Mouse (Mus musculus) frontal cortex, postnatal 14 days (tissue): ENCODE measurements at regions not wholly inside any gene's neighbourhood (a gene's known extent, or its start where the extent isn't known, plus 50 kb on each side); places are given as distances from the start of the nearest gene placed in this dataset.
A peak's percentile ranks its signal among the peaks of the same experiment; 100 is the strongest.

Experiments used
- DNase-seq, 2 experiments: peaks; one replicate each; pipeline ENCODE4 v3.0.0; 2022; ENCODE audit warnings: low spot score in 2 of 2

DNA sequence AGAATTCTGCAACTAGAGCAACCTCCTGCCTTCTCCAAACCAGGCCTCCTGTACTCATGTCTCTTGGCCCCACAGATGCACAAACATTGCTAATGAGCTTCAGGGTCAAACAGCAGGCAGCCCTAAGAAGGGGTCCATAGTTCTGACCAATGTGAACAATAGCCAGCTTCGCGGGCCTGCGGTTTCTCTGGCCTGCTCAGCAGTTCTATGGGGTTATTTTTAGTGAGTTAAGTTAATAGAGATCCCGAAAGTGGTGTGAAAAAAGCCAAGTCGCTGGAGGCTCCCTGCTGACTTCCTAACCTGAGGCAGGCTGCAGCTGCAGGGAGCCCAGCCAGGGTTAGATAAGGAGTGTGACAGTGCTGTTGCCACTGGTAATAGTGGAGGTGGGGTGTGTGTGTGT lies 106.6 kb downstream of the Pdcd6ip start:
- no peak for DNase-seq

- DNase-seq, result no peak
Measured at GRCm38 (mm10) chr9:113587260-113587659, 120.8 kb downstream of the Pdcd6ip start.

DNA sequence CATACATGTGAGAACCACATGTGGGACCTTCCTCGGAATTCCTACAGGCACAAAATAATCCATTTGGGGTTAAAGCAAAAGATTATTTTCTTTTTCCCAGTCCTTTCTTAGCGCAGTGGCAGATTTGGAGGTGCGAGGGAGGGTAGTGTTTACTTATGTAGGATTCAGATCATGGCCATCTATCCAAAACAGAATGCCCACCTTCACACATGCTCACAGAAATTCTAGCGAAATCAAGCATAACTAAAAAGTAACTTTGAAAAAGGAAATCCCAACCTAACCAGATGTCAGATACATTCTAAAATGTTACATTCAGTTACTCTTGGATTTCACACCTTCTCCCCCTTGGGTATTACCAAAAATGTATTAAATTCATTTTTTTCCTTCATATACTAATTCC lies 121.6 kb downstream of the Pdcd6ip start:
- no peak for DNase-seq

DNA sequence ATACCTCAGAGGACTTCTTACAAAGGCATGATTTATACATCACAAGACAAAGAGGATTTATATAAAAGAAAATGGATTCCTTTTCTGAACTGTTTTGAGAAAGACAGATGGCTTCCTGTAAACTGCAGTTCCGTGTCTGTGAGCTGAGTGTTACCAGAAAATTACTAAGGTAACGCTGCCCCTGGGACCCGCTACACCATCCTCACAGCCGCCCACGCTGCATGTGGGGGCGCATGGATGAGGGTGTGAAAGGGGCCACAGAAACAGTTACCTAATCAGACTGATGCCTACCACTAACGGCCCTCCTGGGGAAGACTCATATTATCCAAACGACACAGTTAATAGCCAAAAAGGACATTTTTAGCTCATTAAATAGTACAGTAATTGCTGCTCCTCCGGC lies 129.8 kb downstream of the Pdcd6ip start:
- DNase-seq, result no peak

GRCm38 (mm10) chr9:113568849-113569248 lies 139.2 kb downstream of the Pdcd6ip start:
- no peak for DNase-seq

- no peak for DNase-seq
Measured at GRCm38 (mm10) chr9:113567705-113568104, 140.4 kb downstream of the Pdcd6ip start.

- DNase-seq, result no peak
Measured at GRCm38 (mm10) chr9:113566620-113567019, 141.4 kb downstream of the Pdcd6ip start.

DNA sequence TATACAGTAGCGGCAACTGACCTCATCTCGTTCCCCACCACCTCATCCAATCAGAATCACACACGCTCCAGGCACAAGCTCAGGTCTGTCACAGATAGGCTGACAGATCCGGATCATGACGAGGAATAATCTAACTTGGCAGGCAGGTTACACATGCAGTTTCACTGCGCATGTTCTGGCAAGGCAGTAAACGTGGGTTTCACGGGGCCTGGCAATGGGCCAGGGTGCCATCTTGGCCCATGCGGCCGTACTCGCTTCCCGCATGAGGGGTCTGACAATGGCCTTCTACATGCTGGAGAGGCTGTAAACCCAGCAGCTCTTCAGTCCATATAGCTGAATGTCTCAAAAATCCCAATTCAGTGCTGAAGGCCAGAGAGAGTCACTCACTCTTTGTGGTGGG lies 154.1 kb downstream of the Pdcd6ip start:
- DNase-seq, result no peak

DNA sequence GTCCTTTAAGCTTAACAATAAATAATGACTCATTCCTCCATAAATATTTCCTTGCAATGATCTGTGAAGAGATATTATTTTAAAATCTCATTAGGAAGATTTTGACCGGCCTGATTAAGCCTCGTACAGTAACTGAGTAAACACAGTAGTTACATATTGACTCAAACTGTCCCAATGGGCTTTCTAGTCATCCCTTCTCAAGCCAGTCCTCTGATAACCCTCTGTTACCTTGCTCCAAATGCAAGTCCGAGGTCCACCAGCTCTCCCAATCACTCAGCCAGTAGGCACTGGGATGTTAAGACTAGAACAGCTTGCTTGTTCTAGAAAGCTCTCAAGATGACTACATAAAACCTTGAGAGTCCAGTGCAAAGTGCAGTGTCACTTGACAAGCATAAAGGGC lies 160.6 kb downstream of the Pdcd6ip start:
- DNase-seq, result no peak

DNA sequence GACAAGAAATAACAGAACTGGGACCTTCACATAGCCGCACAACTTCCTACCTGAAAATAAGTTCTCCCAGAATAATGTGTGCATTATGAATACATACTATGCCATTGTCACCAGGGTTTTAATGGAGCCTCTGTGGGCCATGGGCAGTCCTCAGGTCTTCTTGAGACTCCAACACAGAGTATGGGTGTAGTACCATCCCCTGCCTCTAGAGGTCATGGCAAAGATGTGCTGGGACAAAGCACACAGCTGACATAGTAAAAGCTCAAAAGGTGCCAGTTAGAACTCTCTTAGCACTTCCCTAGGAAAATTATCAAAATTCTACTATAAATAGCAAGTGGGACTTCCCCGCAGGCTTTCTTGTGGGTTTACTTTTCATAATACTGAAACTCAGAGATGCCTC lies 179.5 kb downstream of the Pdcd6ip start:
- peak in 1 of 2 experiments; percentile 37 for DNase-seq

DNA sequence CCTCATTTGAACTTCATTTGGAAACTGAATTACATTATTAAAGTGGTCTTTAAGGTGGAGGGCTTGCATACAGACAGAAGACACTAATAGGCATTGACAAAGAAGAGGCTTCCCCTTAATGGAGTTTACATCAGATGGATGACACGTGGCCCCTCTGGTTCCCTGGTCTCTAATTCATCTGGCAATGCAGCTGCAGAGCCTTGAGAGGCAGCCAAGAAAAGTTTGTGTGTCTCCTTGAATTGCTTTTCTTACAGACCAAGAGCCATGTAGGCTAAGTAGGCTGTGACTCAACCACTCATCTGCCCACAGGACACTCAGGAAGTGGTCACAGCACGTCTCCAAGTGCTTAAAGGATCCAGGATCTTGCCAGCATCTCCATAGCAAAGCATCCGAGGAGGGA lies 183.8 kb downstream of the Pdcd6ip start:
- DNase-seq, result no peak

DNA sequence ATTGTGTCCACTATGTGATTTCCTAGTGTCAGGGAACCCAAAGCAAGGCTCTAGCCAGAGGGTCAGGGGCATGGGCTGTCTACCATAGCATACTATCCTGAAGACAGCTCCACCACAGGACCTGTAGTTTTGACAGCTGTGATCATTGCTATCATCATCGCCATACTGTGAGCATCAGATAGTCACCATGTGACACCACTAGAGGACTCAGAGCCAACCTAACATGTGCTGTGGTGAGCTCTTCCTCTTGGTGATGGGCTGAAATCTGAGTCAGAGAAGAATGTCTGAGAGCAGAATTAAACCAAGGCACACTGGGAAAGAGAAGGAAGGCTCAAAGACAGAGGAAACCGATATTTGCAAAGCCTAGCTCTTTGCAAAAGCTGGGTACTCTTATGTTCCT lies 184.9 kb downstream of the Pdcd6ip start:
- no peak for DNase-seq

- DNase-seq, result no peak
Measured at GRCm38 (mm10) chr9:113519727-113520126, 188.3 kb downstream of the Pdcd6ip start.

- no peak for DNase-seq
Measured at GRCm38 (mm10) chr9:113518482-113518881, 189.6 kb downstream of the Pdcd6ip start.

DNA sequence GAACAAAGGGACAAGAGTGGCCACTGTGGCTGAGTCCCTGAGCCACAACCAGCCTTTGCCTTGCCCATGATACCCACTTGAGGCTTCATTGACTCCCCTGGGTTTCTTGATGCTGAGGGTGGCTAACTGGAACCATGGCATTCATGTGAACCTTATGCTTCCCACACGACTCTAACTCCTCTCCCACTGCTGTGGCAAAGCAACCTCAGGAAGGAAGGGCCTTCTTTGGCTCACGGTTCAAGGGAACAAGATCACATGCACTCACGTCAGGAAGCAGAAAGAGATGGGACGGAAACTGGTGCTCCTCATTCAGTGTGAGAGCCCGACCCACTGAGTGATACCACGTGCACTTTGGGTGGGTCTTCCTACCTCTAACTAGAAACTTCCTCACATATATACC lies 190.3 kb downstream of the Pdcd6ip start:
- DNase-seq, result no peak

DNA sequence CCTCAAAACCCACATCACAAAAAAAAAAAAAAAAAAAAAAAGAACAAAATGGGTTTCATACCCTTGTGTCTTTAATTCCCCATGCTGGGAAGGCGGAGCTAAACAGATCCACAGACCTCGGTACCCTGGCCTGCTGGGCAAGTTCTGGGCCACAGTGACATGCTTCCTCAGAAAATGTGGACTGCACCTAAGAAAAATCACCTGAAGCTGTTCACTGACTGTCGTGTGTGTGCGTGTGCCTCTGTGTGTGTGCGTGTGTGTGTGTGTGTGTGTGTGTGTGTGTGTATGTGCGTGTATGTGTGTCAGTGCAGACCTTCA lies 192.4 kb downstream of the Pdcd6ip start:
- DNase-seq, result no peak

- DNase-seq, result peak in 1 of 2 experiments; percentile 15
Measured at GRCm38 (mm10) chr9:113514846-113515702, 193.0 kb downstream of the Pdcd6ip start.

DNA sequence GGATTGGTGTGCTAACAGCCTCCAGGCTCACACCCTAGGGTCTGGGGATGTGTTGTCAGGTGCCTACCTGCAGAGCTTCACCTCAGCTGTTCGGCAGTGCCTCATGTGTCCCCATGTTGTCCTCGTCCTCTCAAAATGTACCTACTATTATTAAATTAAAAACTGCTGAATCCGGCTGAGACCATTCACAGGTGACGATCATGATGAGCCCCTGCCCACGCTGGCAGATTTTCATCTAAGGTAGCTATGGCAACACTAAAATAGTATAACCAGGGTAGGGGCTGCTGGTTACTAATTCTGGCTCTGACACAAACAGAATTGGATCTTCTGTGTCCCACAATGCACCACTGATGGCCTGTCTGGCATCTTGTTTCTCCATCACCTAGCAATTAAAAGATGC lies 196.8 kb downstream of the Pdcd6ip start:
- DNase-seq, result no peak

DNA sequence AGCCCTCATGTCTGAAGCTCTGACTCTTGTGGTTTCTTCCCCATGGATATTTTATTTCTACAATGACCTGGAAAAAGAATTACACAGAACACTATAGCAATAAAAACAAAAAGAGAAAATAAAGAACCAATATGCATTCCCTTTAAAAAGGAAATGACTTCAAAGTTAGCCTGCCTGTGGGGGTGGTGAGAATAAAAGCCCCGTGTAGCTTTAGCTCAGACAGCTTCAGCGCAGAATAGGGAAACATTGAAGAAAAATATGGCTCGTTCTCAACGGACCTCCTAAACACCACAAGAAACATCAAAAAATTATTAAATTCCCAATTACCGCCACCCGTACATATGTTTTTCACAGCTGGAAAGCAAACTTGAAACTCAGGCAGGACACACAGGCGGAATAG lies 198.7 kb downstream of the Pdcd6ip start:
- DNase-seq, result no peak

- peak; percentile 68 to 77 for DNase-seq
Measured at GRCm38 (mm10) chr9:113508821-113509220, 199.2 kb downstream of the Pdcd6ip start.

GRCm38 (mm10) chr9:113507561-113508460 lies 200.2 kb downstream of the Pdcd6ip start:
- DNase-seq, result no peak

GRCm38 (mm10) chr9:113499246-113499645 lies 208.8 kb downstream of the Pdcd6ip start:
- no peak for DNase-seq

- DNase-seq, result no peak
Measured at GRCm38 (mm10) chr9:113496176-113496732, 211.8 kb downstream of the Pdcd6ip start.
